Mouse (Mus musculus) liver, adult (tissue): ENCODE data around the gene Prpf40b.

Source experiments
- GATA4 ChIP-seq: IDR thresholded peaks from 2 replicates; pipeline ENCODE4 v1.6.1; 2014; ENCODE audit warnings: mild to moderate bottlenecking, low read length; ENCODE audit not compliant: insufficient replicate concordance

Prpf40b gene

DNA sequence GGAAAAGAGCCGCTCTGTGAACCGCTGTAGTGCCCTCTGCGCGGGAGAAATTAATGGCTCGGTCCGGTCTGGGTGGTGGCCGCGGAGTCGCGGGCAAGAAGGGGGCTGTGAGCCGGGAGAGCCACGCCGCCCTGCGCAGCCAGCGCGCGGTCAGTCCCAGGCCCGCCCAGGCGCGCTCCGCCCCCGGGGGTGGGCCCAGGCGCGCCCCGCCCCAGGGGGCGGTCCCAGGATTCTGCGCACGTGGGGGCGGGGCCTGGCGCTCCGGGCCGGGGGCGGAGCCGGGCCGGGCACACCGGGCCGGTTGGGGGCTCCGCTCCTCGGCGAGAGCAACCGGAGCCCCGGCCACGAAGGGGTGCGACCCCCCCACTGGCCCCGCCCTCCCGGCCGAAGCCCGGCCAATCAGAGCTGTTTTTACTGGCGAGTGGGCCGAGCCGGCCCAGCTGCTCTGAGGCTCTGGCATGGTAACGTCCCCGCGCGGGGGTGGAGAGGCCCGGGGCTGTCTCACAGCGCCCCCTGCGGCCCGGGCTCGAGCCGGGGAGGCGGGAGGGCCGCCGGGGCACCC is at the start of gene Prpf40b:
Gene Prpf40b, plus strand, starts transcription at position 275 of the 562 bp plus-strand sequence.
- TF ChIP-seq GATA4, result no peak

DNA sequence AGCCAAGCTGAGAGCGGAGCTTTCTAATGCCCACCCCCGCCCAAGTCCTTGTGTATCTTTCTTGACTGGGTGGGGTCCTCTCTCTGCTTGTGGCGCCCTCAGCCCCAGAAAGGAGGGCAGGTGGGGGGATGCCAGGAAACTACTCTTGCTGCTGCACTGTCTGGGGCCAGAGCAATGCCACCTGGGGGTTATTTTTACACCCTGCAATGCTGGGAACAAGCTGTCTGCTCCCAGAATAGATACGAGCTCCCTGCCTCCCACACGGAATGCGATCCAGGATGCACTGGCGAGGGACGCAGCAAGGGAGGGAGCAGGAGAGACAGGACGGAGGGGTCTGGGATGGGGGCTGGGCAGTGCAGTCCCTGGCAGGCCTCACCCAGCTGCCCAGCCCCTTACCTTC is 45.9 kb upstream of the Prpf40b start:
- no peak for TF ChIP-seq GATA4

- no peak for TF ChIP-seq GATA4
These were observed 44.9 kb upstream of the Prpf40b start for GRCm38 (mm10) chr15:99249938-99250337.

- TF ChIP-seq GATA4, result no peak; the same call in 1 of the 2 replicates
These were observed 43.1 kb upstream of the Prpf40b start, which contains the start of gene Mcrs1 for GRCm38 (mm10) chr15:99251626-99252380. TSS of gene Mcrs1 (minus strand) at chr15:99251961.

DNA sequence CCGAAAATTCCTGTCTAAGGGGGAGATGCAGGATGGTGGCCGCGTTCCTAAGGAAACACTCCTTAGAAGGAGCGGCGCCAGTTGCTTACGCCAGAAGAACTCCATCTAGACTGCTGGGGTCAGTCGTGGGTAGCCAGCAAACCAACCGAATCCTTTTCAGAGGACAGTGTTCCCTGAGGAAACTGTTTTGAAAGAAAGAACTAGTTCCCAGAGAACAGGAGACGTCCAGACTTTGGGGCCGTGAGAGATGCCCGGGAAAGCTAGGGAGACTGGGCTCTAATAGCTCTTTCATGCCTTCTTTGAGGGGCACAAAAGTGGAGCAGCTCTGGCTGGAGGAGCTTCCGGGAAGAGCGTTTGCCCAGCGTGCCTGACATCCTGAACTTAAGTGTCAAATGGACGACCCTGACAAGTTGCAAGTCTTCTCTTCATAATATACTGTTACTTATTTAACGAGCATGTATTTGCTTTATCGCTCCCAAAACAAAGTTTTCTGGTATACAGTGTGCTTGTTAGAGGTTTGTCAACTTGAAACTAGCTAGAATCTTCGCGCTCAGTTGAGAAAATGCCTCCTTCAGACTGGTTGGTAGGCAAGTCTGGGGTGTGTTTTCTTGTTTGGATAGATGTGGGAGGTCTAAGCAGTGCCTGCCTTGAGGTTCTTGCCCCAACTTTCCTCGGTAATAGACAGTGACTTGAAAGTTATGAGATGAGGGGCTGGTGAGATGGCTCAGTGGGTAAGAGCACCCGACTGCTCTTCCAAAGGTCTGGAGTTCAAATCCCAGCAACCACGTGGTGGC is 42.3 kb upstream of the Prpf40b start:
- no peak for TF ChIP-seq GATA4

DNA sequence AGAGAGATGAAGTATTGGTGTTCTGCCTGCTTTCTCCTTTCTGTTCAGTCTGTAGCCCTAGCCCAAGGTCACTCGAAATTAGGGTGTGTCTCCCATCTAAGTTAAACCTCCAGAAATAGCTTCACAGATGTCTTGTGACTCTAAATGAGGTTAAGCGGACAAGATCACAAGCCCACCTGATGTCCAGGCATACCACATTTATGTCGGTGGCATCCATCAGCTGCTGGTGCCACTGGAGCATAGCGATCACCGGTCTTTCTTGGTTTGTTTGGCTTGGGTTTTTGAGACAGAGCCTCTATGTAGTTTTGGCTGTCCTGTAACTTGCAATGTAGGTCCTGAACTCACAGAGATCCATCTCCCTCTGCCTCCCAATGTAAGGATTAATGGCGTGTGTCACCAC is 41.1 kb upstream of the Prpf40b start:
- no peak for TF ChIP-seq GATA4

GRCm38 (mm10) chr15:99254477-99255005 is 40.3 kb upstream of the Prpf40b start:
- TF ChIP-seq GATA4, result no peak

DNA sequence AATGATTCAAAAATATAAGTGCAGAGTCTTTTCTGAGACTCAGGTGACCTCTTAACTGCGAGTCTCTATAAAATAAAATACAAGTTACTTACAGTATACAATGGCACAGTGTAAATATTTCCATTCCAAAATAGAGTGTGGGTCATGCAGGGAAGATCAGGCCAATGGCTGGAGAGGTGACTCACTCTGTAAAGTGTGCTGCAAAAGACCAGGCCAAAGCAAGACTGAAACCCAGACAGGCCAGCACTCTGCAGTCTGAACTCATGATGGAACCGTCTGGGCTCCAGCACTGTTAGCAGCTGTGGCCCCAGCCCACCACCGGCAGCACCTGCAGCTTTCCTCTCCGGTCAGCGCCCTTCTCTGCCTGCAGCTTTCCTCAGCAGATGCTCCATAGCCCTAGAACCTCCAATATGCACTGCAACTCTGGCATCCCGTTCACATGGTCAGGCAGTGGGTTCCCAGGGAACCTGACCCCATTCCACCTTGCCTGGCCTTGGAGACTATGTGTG is 39.6 kb upstream of the Prpf40b start:
- TF ChIP-seq GATA4, result no peak

DNA sequence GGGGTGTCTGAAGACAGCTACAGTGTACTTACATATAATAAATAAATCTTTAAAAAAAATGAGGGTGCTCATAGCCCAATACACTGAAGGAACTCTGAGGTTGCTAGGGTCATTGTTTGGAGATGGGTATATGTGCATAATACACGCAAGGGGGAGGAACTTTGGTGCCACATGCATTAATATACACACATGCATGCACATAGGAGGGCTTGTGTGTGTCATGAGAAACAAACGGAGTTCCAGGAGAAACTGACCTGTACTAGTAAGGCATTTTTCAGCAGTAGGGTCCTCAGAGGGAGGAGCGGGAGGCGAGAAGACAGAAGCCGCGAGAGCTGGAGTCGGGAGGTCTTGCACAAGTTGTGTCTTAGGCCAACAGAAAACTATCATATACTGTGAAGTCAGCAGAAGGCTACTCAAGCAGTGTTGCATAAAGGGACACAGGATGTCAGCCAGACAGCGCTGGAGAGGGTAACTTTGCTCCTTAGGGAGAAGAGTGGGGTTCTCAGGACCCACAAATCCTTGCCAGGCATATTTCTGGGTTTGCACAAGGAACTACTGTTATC is 35.6 kb upstream of the Prpf40b start:
- no peak for TF ChIP-seq GATA4

DNA sequence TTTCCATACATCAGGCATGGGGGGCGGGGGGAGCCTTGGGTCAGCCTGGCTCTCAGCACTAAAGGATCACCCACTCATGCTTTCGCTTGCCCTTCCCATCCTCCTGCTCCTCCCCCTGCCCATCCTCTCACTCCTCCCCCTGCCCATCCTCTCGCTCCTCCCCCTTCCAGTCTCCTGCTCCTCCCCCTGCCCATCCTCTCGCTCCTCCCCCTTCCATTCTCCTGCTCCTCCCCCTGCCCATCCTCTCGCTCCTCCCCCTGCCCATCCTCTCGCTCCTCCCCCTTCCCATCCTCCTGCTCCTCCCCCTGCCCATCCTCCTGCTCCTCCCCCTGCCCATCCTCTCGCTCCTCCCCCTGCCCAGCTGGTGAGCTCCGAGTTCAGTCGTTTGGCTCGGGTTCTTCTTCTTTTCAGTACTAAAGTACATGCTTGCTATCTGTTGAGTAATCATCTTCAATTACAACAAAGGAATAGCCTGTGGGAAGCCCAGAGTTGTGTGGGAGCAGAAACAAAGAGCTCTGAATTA is 35.1 kb upstream of the Prpf40b start:
- no peak for TF ChIP-seq GATA4

GRCm38 (mm10) chr15:99262702-99263101 is 32.2 kb upstream of the Prpf40b start:
- TF ChIP-seq GATA4, result no peak

DNA sequence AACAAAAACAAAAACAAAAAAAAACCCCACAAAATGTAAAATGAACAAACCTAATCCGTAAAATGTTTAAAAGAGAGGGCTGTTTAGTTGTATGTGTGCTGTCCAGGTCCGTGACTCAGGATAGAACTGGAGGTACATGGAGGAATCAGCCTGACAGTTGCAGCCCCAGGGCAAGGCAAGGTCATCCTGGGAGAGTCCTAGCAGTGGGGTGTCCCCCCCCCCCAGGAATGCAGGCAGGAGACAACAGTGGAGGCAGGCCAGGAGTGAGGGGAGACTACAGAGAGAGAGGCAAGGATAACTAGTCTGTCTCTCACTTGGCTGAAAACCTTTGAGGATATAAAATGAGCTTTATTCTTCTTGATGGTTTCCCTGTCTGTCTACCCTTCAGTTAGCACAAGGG is 30.5 kb upstream of the Prpf40b start:
- TF ChIP-seq GATA4, result no peak

DNA sequence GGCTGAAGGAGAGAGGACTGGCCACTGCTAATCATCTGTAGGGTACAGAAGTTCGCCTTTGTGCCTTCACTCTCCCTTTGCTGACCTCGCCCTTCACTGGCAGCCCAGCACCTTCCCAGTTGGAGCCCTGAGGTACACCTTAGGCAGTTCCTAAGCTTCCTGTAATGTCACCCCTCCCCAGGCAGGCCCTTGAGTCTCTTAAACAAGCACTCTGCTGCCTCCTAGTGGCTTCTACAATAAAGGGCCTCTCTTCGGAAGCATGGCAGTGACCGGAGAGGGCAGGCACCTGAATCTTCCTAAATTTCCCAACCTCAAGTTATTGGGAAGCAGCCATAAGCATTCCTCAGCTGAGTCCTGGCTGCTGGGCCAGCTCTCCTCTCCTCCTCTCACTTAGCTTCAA is 29.2 kb upstream of the Prpf40b start:
- no peak for TF ChIP-seq GATA4

- no peak for TF ChIP-seq GATA4
These were observed 18.8 kb upstream of the Prpf40b start for GRCm38 (mm10) chr15:99276095-99276494.

GRCm38 (mm10) chr15:99278271-99278670 is 16.6 kb upstream of the Prpf40b start:
- no peak for TF ChIP-seq GATA4
